Mouse (Mus musculus) bone marrow macrophage, adult 2 months (primary cell): ENCODE measurements around the gene Myo1d.

Source experiments
- CTCF ChIP-seq: IDR thresholded peaks from 2 replicates; pipeline ENCODE4 v1.5.1; 2012; ENCODE audit warnings: low read depth, mild to moderate bottlenecking, low read length, moderate library complexity
- POLR2A ChIP-seq: IDR thresholded peaks from 2 replicates; pipeline ENCODE4 v1.6.1; 2012; ENCODE audit warnings: mild to moderate bottlenecking, low read depth, low read length, borderline replicate concordance

GRCm38 (mm10) chr11:80479425-80479824 is 300.4 kb downstream of the Myo1d start:
- no peak for TF ChIP-seq CTCF
- no peak for TF ChIP-seq POLR2A
